Mouse (Mus musculus): ENCODE data around the gene Tuba3b.

The Tuba3b gene

DNA sequence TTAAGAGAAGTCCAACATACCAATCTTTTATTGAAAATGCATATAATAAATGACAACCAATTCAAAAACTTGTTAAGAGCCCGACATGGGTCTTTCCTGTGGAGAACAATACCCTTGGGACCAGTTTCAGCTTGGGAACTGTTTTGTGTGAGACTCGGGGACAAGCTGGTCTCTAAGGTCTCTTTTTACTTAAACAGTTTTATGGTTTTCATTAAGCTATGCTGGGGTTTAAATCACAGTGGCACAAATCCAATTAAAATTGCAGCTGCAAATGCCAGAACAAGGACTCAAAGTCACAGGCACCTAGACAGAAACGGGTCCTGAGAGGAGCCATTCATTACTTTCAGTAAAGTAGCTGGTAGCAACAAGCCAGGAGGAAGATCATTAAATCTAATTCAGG is 10.4 kb upstream of the Tuba3b start:
- no peak for DNase-seq (ENCODE audit: low read depth, low spot score)

GRCm38 (mm10) chr6:145607746-145608145 is 7.8 kb upstream of the Tuba3b start:
- no peak for DNase-seq (ENCODE audit: low read depth, low spot score)

DNA sequence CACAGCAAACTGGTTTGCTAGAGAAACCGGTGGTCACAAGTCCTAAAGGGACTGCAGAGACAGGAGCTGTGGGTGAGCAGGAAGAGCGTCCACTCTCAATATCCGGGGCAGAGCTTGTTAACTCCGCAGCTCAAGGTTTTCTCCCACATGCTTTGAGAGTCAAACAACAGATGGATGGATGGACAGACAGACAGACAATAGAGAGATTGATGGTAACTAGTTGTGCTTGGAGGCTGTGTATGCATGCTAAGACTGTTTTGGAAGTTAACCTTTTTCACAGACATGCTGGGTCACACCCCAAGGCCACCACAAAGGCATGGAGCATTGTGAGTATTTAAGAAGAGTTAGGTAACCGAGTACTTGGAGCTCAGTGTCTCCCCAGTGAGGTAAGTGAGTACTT is 6.9 kb upstream of the Tuba3b start:
- DNase-seq (ENCODE audit: low read depth, low spot score), result no peak

DNA sequence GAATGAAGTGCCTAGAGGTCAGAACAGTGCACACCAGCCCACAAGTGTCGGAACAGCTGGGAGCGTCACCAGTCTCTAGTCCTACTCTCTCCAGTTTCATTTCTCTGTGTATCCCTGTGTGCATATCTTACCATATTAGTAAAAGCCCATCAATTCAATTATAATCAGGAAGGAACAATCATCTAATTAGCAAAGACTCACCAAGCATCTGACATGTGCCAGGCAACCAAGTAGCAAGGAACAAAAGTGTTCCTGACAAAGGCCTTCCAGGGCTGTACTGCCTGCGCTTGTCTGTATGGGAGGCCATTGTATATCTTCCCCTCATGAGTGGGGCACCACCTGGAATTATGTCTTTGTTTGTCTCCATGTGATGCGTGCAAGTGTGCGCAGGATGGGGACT is 4.7 kb upstream of the Tuba3b start:
- no peak for DNase-seq (ENCODE audit: low read depth, low spot score)

DNA sequence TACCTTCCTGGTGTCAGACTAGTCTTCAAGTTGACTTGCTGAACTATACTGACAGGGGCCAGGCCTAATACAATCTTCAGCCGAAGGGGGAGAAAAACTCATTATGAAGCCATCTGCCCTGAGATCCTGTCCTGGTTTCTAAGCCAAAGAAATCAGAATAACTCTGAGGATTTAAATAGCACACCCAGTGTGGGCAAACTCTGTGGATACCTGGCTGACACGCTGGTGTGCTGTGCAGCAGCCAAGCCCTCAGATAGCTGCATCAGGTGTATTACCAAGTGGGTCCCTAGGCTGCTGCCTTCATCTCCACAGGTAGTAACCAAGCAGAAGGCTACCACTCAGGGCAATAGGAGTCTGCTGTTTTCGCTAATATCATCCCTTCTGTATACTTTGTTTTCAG is 2.9 kb upstream of the Tuba3b start:
- no peak for DNase-seq (ENCODE audit: low read depth, low spot score)

GRCm38 (mm10) chr6:145614219-145614618 is 1.3 kb upstream of the Tuba3b start, which contains the start of gene Lmntd1:
Lmntd1 (minus strand) TSS chr6:145614319.
- no peak for DNase-seq (ENCODE audit: low read depth, low spot score)

GRCm38 (mm10) chr6:145616402-145617229 is 1.1 kb downstream of the Tuba3b start:
- peak; percentile 80 for DNase-seq (ENCODE audit: low read depth, low spot score)

DNA sequence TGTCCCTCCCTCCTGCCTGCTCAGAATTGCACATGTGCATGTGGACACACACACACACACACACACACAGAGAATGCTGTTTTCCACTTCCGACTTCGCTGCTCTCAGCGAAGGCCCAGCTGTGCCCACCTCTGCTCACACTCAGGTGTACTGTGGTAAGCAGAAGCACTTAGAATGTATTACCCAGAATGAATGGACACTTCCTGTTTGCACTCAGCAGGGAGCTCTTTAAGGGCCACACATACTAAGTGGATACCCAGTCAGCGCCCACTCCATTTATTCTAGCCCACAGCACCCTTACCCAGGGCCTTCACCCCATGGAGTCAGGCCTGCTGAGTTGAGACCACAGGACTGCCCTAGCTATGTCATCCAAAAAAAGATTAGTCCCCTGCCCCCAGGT is 7.6 kb downstream of the Tuba3b start:
- DNase-seq (ENCODE audit: low read depth, low spot score), result no peak

DNA sequence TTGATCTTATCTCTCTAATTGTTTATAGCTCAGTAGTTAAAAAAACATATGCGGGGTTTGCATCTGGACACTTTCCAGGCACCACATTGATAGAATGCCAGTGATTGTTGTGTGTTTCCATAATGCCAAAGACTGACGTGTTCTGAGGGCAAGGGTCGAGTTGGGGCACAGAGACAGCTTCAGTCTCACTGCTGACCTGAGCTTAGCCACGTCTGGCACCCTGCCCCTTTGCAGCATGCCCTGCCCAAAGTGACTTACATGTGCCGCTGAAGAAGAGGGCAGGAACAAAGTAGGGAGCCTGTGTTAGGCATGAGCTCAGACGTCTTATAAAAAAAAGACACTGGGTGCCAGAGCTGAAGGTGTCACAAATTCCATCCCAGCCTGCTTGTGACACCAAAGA is 14.7 kb downstream of the Tuba3b start:
- peak; percentile 27 for DNase-seq (ENCODE audit: low read depth, low spot score)

- DNase-seq (ENCODE audit: low read depth, low spot score), result no peak
Measured at GRCm38 (mm10) chr6:145634454-145634853, 18.9 kb downstream of the Tuba3b start.

GRCm38 (mm10) chr6:145636682-145637081 is 21.1 kb downstream of the Tuba3b start:
- no peak for DNase-seq (ENCODE audit: low read depth, low spot score)

DNA sequence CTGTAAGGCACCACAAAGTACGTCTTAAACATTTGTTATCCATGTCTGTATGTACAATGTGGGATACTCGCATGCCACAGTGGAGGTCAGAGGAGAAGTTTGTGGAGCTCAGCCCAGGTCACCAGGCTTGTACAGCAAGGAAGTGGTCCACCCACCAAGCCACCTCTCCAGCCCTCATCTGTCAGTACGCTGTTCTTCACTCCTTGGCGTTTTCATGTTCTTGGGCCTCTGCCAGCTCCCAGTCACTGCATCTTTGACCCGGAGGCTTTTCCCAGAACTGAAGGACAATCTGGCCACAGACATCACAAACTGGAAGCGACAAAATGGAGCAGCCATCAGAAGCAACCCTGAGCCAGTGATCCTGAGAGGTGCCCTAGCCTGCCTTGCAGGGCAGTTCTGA is 22.7 kb downstream of the Tuba3b start:
- DNase-seq (ENCODE audit: low read depth, low spot score), result peak; percentile 40

DNA sequence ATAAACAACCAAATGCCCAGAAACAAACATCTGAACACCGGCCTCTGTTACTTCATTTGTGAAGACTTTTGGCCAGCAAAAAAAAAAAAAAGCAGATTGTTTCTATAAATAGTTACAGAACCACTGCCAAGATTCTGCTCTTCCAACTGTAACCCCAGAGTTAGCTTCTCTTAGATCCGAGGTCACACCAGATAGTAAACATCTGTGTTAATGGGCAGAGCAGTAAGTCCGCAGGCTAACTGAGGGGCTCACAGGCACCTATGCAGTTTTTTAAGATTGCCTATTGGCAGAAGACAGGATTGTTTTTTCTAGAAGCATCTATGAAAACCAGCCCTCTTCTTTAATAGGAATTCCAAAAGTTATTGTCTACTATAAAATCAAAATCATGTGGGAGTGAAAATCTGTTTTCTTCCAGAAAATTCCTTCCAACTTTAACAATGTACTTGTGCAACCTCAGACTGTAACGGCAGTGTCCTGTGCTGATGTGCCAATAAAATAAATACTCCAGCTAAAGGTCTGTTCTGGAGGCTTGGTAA is 25.5 kb downstream of the Tuba3b start:
- peak; percentile 28 for DNase-seq (ENCODE audit: low read depth, low spot score)

DNA sequence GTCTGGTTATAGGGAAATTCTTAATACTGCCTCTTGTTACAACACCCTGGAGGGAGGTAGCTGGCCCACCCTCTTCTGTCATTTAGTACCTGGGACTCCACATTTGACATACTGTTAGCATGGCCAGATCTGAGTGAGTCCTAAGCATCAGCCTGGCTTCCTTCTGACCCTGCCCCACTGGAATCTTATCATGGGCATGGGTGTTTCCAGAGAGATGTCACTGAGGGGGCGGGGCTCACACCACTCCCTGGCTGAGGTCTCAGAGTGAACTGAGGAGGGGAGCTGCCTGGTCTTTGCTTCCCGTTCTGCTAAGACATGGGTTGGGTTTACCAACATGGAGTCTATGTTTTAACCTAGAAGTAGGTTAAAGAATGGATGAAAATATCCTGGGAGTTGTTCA is 36.4 kb downstream of the Tuba3b start:
- DNase-seq (ENCODE audit: low read depth, low spot score), result no peak

DNA sequence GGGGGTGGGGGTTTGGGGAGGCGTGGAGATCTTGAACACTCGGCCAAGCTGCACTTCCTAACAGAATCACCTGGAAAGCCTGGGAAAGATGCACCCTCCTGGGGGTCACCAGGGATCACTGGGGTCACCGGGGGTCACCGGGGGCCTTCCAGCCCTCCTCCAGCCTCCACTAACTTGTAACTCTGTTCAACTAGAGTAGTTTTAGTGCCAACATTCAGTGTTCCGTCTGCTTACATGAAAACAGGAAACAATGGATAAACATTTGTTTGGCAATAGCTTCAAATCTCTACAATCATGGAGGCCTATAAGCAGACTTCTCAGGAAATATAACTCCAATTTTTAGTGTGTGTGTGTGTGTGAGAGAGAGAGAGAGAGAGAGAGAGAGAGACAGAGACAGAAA is 37.4 kb downstream of the Tuba3b start:
- no peak for DNase-seq (ENCODE audit: low read depth, low spot score)

DNA sequence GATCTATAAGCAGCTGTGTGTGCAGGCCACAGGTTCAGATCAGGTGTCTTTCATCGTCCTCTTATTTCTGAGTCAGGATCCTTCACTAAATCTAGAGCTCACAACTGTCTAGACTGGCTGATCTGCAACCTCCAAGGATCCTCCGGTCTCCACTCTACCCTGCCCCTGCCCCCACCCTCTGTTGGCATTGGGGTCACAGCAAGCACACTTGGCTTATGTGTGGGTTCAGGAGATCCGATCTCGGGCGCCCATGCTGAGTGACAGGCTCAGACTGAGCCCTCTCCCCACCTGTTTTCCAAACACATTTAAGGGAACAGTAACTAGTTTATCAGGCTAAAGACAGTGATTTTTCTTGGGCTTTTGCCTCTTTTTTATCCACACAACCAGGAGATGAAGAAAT is 38.1 kb downstream of the Tuba3b start:
- no peak for DNase-seq (ENCODE audit: low read depth, low spot score)

DNA sequence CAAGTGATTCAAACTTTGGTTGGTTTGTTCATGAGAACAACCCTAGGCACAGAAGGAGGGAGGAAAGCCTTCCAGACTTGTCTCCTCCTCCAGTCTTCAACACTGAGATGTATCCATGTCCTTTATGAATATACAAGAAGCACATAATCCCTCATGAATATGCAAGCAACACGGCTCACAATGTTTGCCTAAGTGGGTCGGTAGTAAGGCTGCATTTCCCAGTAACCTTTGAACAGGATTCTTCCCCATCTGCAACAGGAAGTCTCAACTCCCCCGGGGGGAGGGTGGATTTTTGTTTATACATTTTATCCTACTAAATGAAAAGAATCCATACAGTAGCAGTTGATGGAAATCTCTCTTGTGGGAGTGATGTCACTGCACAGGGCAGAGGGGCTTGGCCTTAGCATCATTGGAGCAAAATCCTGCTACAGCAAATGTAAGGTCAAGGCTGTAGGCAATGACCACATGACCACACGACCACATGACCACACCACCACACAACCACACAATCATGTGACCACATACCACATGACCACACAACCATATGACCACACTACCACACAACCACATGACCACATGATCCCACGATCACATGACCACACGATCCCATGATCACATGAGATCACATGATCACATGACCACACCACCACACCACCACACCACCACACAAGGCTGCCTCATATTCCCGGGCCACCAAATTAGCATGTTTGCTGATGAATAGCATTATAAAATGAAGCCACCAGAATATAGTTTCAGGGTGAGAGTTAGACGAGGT is 38.7 kb downstream of the Tuba3b start:
- DNase-seq (ENCODE audit: low read depth, low spot score), result peak; percentile 49

DNA sequence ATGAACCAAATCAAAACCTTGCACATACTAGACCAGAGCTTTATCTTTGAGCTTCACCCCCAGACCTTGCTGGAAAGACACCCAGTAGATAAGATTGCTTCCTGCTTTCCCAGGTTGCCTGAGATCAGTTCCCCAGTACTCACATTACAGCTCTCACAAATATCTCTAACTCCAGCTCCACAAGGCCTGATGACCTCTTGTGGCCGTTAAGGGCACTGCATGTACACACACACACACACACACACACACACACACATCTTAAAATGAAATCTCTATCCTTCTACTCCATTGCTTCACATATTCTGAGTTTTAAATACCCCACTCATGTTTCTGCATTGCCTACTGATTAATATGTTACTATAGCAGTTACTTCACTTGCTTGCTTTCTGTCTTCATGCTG is 40.1 kb downstream of the Tuba3b start:
- DNase-seq (ENCODE audit: low read depth, low spot score), result no peak

- DNase-seq (ENCODE audit: low read depth, low spot score), result no peak
Measured at GRCm38 (mm10) chr6:145656740-145657591, 41.4 kb downstream of the Tuba3b start.

- no peak for DNase-seq (ENCODE audit: low read depth, low spot score)
Measured at GRCm38 (mm10) chr6:145659116-145659515, 43.6 kb downstream of the Tuba3b start.

GRCm38 (mm10) chr6:145660943-145661342 is 45.4 kb downstream of the Tuba3b start:
- DNase-seq (ENCODE audit: low read depth, low spot score), result no peak

DNA sequence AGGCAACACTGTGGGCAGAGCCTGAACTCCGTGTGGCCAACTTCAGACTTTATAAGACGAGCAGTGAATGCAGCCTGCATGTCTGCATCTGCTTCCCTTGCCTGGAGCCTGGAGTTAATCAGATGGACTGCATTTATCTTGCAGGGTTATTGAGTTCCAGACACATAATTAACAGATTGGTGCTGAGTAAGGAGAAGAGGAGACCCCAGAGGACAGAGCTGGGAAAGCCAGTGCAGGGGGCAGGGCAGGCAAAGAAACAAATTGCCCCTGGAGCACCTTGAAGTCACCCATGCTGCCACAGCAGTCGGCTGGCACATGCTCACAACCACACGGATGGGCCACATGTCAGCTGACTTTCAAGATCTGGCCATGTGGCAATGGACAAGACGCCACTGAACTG is 48.7 kb downstream of the Tuba3b start:
- no peak for DNase-seq (ENCODE audit: low read depth, low spot score)
